Comparison of ENCODE assay signal across 27 mouse cellular contexts in the genomic region with DNA sequence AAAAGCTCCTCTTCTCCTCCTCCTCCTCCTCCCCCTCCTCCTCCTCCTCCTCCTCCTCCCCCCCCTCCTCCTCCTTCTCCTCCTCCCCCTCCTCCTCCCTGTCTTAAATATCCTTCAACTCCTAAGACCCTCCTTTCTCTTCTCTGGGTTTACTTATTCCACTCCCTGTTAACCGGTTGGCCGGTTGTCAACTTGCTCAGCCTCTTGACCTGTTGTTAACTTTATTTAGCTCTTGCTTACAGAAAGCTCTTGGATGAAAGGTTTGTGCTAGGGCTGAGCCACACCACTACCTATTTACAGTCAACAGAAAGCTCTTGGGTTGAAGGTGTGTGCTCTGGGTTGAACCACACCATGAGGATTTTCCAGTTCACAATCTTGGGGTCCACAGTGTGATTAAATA. TPM values are rescaled to one million over a fixed set of nuclear protein-coding genes. Genes with fewer than 3 reads are reported as not detected.
DNase-seq lines count a peak whose midpoint lies in the region; ATAC-seq and TF ChIP-seq lines count a peak whose summit lies in the region.
"Had no signal": no experiment of that assay in that cellular context is flagged by ENCODE, and none has a peak within 500 bp of the region (broad histone marks: within the 10 kb centered on the region; RNA-seq: fewer than 3 reads in every experiment).

No protein-coding gene starts in this region.

- no peaks in the 10 kb centered on the region for H3K36me3 ChIP-seq in kidney, embryonic 16.5 days (ENCODE audit: insufficient read depth, low read length)
- no peaks in the 10 kb centered on the region for H3K36me3 ChIP-seq in lung, postnatal 0 days (ENCODE audit: insufficient read depth, low read length)
- H3K36me3 ChIP-seq: embryonic facial prominence, embryonic 12.5 days; embryonic facial prominence, embryonic 15.5 days; forebrain, embryonic 12.5 days; G1E; heart, embryonic 10.5 days; heart, embryonic 13.5 days had no signal

- no peak for TF ChIP-seq POLR2A in lung, adult 2 months (IDR thresholded peaks at IDR 0.05; ENCODE audit: borderline replicate concordance, extremely low read depth, low read depth, low read length)

- H3K4me1 ChIP-seq in kidney, embryonic 16.5 days (ENCODE audit: insufficient read depth, low read length): no peaks in the 10 kb centered on the region
- H3K4me1 ChIP-seq in lung, adult 2 months (ENCODE audit: control insufficient read depth, insufficient read depth, low read length): no peaks in the 10 kb centered on the region
- H3K4me1 ChIP-seq in lung, postnatal 0 days (ENCODE audit: insufficient read depth, low read depth, low read length): no peaks in the 10 kb centered on the region
- H3K4me1 ChIP-seq: embryonic facial prominence, embryonic 12.5 days; embryonic facial prominence, embryonic 15.5 days; heart, embryonic 13.5 days had no signal

- no peak overlapping the region for H3K27ac ChIP-seq in kidney, embryonic 16.5 days (ENCODE audit: low read length)
- no peak overlapping the region for H3K27ac ChIP-seq in lung, postnatal 0 days (ENCODE audit: low read length)
- H3K27ac ChIP-seq: embryonic facial prominence, embryonic 12.5 days; embryonic facial prominence, embryonic 15.5 days; forebrain, embryonic 12.5 days; heart, adult 2 months; heart, embryonic 10.5 days; heart, embryonic 13.5 days; hindbrain, embryonic 14.5 days; hindbrain, postnatal 0 days had no signal

- no peak for DNase-seq in kidney, postnatal 14 days
- DNase-seq in lung, adult 2 months: peak; percentile 29
- no peak for DNase-seq in lung, postnatal 0 days (ENCODE audit: low spot score)
- peak; percentile 11 for DNase-seq in NIH3T3 (ENCODE audit: low read depth)
- DNase-seq in ovary, adult 18-20 months (ENCODE audit: low spot score): no peak
- DNase-seq: adrenal gland, adult 2 months; adrenal gland, postnatal 14 days; B cell, adult 2 months; cerebellum, adult 11 months; cerebellum, adult 2 months; cerebellum, adult 9-11 months; cerebellum, postnatal 25 days; gastrocnemius, postnatal 10 days; gastrocnemius, postnatal 36 days; heart, adult 2 months; heart, postnatal 14 days; heart, postnatal 4 days had no signal

- no peaks in the 10 kb centered on the region for H3K27me3 ChIP-seq in kidney, embryonic 16.5 days (ENCODE audit: insufficient read depth, low read length)
- no peaks in the 10 kb centered on the region for H3K27me3 ChIP-seq in lung, postnatal 0 days (replicated peaks; ENCODE audit: insufficient read depth, low read length)
- H3K27me3 ChIP-seq: CH12.LX; embryonic facial prominence, embryonic 12.5 days; forebrain, embryonic 12.5 days had no signal

- WGBS in kidney, embryonic 16.5 days: 12% methylated on average over 2 of the region's 2 CpGs
- 50% methylated on average over 2 of the region's 2 CpGs for WGBS in lung, adult 2 months
- WGBS in lung, postnatal 0 days: 63% methylated on average over 1 of the region's 2 CpGs

- H3K4me2 ChIP-seq in kidney, embryonic 16.5 days (replicated peaks; ENCODE audit: low read depth, low read length): no peak overlapping the region
- no peak overlapping the region for H3K4me2 ChIP-seq in lung, postnatal 0 days (replicated peaks; ENCODE audit: low read depth, low read length)
- H3K4me2 ChIP-seq: embryonic facial prominence, embryonic 12.5 days; embryonic facial prominence, embryonic 15.5 days; forebrain, embryonic 12.5 days; heart, embryonic 13.5 days; hindbrain, embryonic 14.5 days had no signal

- TF ChIP-seq CTCF in lung, adult 2 months (IDR thresholded peaks at IDR 0.05; ENCODE audit: insufficient read depth, low read length): no peak
- TF ChIP-seq CTCF in lung, postnatal 0 days (IDR thresholded peaks at IDR 0.05): no peak

- no peak overlapping the region for H3K4me3 ChIP-seq in kidney, embryonic 16.5 days (ENCODE audit: low read length)
- H3K4me3 ChIP-seq in lung, adult 2 months (replicated peaks; ENCODE audit: extremely low read depth, low read depth, low read length): no peak overlapping the region
- H3K4me3 ChIP-seq in lung, postnatal 0 days (ENCODE audit: low read depth, low read length): no peak overlapping the region
- H3K4me3 ChIP-seq: embryonic facial prominence, embryonic 12.5 days; embryonic facial prominence, embryonic 15.5 days; forebrain, embryonic 12.5 days; heart, adult 2 months; heart, embryonic 10.5 days; heart, embryonic 13.5 days had no signal

- H3K9ac ChIP-seq in kidney, embryonic 16.5 days (replicated peaks; ENCODE audit: low read length): no peak overlapping the region
- H3K9ac ChIP-seq in lung, postnatal 0 days (replicated peaks; ENCODE audit: low read depth): no peak overlapping the region
- H3K9ac ChIP-seq: embryonic facial prominence, embryonic 12.5 days; embryonic facial prominence, embryonic 15.5 days; forebrain, embryonic 12.5 days; heart, embryonic 13.5 days; hindbrain, embryonic 14.5 days had no signal

- TF ChIP-seq EP300 in lung, postnatal 0 days (IDR thresholded peaks at IDR 0.05): no peak

- peak; percentile 20; the same call in 1 of the 2 replicates for ATAC-seq in kidney, embryonic 16.5 days (ENCODE audit: low FRiP score, low TSS enrichment)
- ATAC-seq in lung, postnatal 0 days: no peak

- H3K9me3 ChIP-seq in kidney, embryonic 16.5 days (ENCODE audit: low read length): no peaks in the 10 kb centered on the region
- H3K9me3 ChIP-seq in lung, postnatal 0 days (ENCODE audit: low read length): no peaks in the 10 kb centered on the region
- H3K9me3 ChIP-seq: embryonic facial prominence, embryonic 12.5 days; embryonic facial prominence, embryonic 15.5 days; forebrain, embryonic 12.5 days; heart, embryonic 10.5 days; heart, embryonic 13.5 days had no signal

RNA-seq across cellular contexts. Expression of gene Rsph14, which starts 12.1 kb away (rescaled TPM):
- polyA plus RNA-seq in kidney, embryonic 16.5 days (2015; fragmentation: Nextera tagmentation; extraction: Ambion mirVana): not detected in 2 replicates
- 3.3 and 6.1 TPM in 2 replicates for polyA plus RNA-seq in lung, adult 2 months (2012; rRNA removed)
- polyA plus RNA-seq in lung, postnatal 0 days (2015; fragmentation: Nextera tagmentation; extraction: Ambion mirVana): 8.8 and 8.9 TPM in 2 replicates
- polyA plus RNA-seq: adrenal gland, adult 2 months; embryonic facial prominence, embryonic 12.5 days; G1E; heart, embryonic 10.5 days; heart, embryonic 13.5 days had no signal

RNA-seq across cellular contexts. Expression of gene Rab36, which starts 16.6 kb away (rescaled TPM):
- 10.9 and 12.9 TPM in 2 replicates for polyA plus RNA-seq in kidney, embryonic 16.5 days (2015; fragmentation: Nextera tagmentation; extraction: Ambion mirVana)
- 13.4 and 19.3 TPM in 2 replicates for polyA plus RNA-seq in lung, adult 2 months (2012; rRNA removed)
- polyA plus RNA-seq in lung, postnatal 0 days (2015; fragmentation: Nextera tagmentation; extraction: Ambion mirVana): 4.7 and 6.1 TPM in 2 replicates
- polyA plus RNA-seq: G1E had no signal

RNA-seq across cellular contexts. Expression of gene Bcr, which starts 40.1 kb away (rescaled TPM):
- 6.8 and 8.4 TPM in 2 replicates for polyA plus RNA-seq in kidney, embryonic 16.5 days (2015; fragmentation: Nextera tagmentation; extraction: Ambion mirVana)
- polyA plus RNA-seq in lung, adult 2 months (2012; rRNA removed): 51.8 and 51.9 TPM in 2 replicates
- polyA plus RNA-seq in lung, postnatal 0 days (2015; fragmentation: Nextera tagmentation; extraction: Ambion mirVana): 16.5 and 20.2 TPM in 2 replicates
- polyA plus RNA-seq: G1E had no signal

RNA-seq across cellular contexts. Expression of gene Gnaz, which starts 53.3 kb away (rescaled TPM):
- polyA plus RNA-seq in kidney, embryonic 16.5 days (2015; fragmentation: Nextera tagmentation; extraction: Ambion mirVana): 5.4 and 6.2 TPM in 2 replicates
- 3.0 and 4.6 TPM in 2 replicates for polyA plus RNA-seq in lung, adult 2 months (2012; rRNA removed)
- 2.2 TPM in 2 replicates for polyA plus RNA-seq in lung, postnatal 0 days (2015; fragmentation: Nextera tagmentation; extraction: Ambion mirVana)

Comparison
In these comparisons a context has a peak if more than half of its experiments do, and no peak if none do; other contexts are left out.
1. DNase-seq: peak in lung, adult 2 months (single experiment) and NIH3T3 (single experiment); none in kidney, postnatal 14 days (single experiment), lung, postnatal 0 days (single experiment) and ovary, adult 18-20 months (single experiment).